Mouse (Mus musculus) lung, embryonic 16.5 days (tissue): ENCODE results near the gene Ano6. TPM values are rescaled to one million over a fixed set of nuclear protein-coding genes. Genes with fewer than 3 reads are reported as not detected.

Experiments used
- ATAC-seq: fragments of 200-750 bp; cut with Nextera tagmentation; 2 replicates; pipeline ENCODE4 v1.8.0; 2017; ENCODE audit warnings: low read depth, mild to moderate bottlenecking, moderate library complexity
- H3K27ac ChIP-seq: fragments of 300-500 bp; sonication (generic); 2 replicates; pipeline ENCODE4 v1.5.1; 2014; ENCODE audit warnings: mild to moderate bottlenecking, control low read depth, low read length
- H3K27me3 ChIP-seq: fragments of 300-500 bp; sonication (generic); 2 replicates; pipeline ENCODE4 v1.6.1; 2014; ENCODE audit warnings: low read depth, low read length, mixed read lengths; ENCODE audit not compliant: control insufficient read depth, insufficient read depth
- H3K36me3 ChIP-seq: fragments of 300-500 bp; sonication (generic); 2 replicates; pipeline ENCODE4 v1.6.1; 2014; ENCODE audit warnings: low read length; ENCODE audit not compliant: control insufficient read depth, insufficient read depth
- H3K4me1 ChIP-seq: fragments of 300-500 bp; sonication (generic); replicated peaks from 2 replicates; pipeline ENCODE4 v1.6.1; 2014; ENCODE audit warnings: low read length, mixed read lengths; ENCODE audit not compliant: control insufficient read depth, insufficient read depth
- H3K4me2 ChIP-seq: fragments of 300-500 bp; sonication (generic); 2 replicates; pipeline ENCODE4 v1.6.1; 2014; ENCODE audit warnings: low read depth, low read length, control low read depth
- H3K4me3 ChIP-seq: fragments of 300-500 bp; sonication (generic); 2 replicates; pipeline ENCODE4 v1.5.1; 2014; ENCODE audit warnings: mild to moderate bottlenecking, low read length, control low read depth
- H3K9ac ChIP-seq: fragments of 300-500 bp; sonication (generic); 2 replicates; pipeline ENCODE4 v1.6.1; 2014; ENCODE audit warnings: low read length, control low read depth
- H3K9me3 ChIP-seq: fragments of 300-500 bp; sonication (generic); 2 replicates; pipeline ENCODE4 v1.6.1; 2016; ENCODE audit warnings: low read length; ENCODE audit not compliant: control insufficient read depth
- WGBS: fragments of 180-500 bp; shearing (Covaris S2); extraction: QIAGEN DNeasy Blood & Tissue Kit; methylation state at CpG from one replicate; pipeline ENCODE4 v1.1.7; 2014; 5-methylcytosine and 5-hydroxymethylcytosine counted together
- microRNA-seq: library from miRNA; unstranded; fragments of <30 nt; microRNA quantifications from one replicate; pipeline ENCODE4, GENCODE M21; 2016
- polyA plus RNA-seq: library from polyadenylated mRNA; unstranded; fragments of >200 nt; fragmentation: Nextera tagmentation; extraction: Ambion mirVana; gene quantifications from 2 replicates; pipeline ENCODE4 v1.2.1, GENCODE M21; 2015

Ano6 gene
- polyA plus RNA-seq, 1 experiment from 2014 or later, result 53.2 TPM

DNA sequence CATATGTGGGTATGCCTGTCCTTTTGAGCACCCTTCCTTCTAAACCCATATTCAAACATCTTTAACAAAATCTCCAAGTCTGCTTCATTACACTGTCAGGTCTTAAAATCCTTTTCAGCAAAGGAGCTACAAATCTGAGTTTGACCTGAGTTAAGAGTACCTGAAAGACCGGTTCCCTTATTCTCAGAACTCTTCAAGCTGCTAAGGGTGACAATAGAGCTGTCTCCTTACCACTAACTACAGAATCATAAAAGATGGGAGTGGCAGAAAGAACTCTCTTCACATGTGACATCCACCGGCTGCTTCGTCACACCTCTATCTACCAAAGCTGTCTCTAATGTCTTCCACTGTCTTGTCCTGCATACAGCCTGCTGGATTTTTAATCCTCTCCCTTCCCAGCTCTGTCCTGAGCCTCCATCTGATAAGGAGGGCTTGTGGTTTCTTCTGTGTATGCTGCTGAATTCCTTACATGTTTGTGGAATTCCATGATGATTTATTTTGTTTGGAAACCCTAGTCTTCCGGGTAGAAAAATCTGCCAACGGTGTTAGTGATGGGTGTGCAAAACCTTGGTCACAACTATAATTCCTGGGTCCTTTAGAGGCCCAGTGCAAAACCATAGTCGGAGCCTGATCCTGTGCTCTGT is 212.4 kb downstream of the Ano6 start:
- H3K36me3 ChIP-seq, result no peaks in the 10 kb centered on the region
- H3K4me2 ChIP-seq, result 0 out of 2 replicates have a peak overlapping the region, but pooled peaks have one; percentile 3
- H3K27me3 ChIP-seq, result no peaks in the 10 kb centered on the region
- ATAC-seq, result peak; percentile 61; the same call in 1 of the 2 replicates
- no peak overlapping the region for H3K27ac ChIP-seq
- peaks cover 5% of the 10 kb centered on the region for H3K4me1 ChIP-seq
- WGBS, result 18% methylated on average over 6 of the region's 6 CpGs
- peaks cover 2% of the 10 kb centered on the region; the same call in 1 of the 2 replicates for H3K9me3 ChIP-seq
- no peak overlapping the region for H3K9ac ChIP-seq
- no peak overlapping the region for H3K4me3 ChIP-seq

DNA sequence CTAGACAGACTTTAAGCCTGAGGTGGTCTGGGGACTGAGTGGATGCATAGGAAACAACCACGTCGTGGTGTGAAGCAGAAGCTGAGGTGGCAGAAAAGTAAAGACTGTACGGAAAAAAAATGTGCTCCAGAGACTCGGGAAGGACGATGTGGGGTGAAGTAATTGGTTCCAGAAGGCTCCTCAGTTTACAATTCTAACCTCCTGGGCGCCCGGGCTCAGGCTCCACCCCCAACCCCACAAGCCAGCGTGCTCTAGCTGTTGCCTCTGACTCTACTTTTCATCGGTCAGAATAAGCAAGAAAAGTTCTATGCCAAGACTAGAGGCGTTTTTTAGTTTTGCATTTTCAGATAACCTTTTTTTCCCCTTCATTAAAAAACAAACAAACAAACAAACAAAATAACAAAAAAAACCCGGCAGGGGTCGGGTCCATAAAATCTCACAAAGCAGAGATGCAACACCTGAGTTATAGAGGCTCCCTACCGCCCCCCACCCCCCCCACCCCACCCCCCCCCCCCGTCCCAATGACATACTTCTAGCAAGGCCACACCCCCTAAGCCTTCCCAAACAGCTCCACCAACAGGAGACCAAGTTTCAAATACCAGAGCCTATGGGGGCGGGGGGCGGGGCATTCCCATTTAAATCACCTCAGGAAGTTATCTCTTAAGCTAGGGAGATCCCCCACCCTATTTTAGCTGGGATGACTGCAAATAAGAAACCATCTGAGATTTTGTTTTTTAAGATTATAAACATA is 221.2 kb downstream of the Ano6 start:
- no peak overlapping the region for H3K4me2 ChIP-seq
- H3K9ac ChIP-seq, result no peak overlapping the region
- WGBS, result 83% methylated on average over 16 of the region's 16 CpGs
- no peaks in the 10 kb centered on the region for H3K36me3 ChIP-seq
- no peaks in the 10 kb centered on the region for H3K4me1 ChIP-seq
- no peak overlapping the region for H3K4me3 ChIP-seq
- H3K27ac ChIP-seq, result no peak overlapping the region
- H3K27me3 ChIP-seq, result no peaks in the 10 kb centered on the region
- H3K9me3 ChIP-seq, result no peaks in the 10 kb centered on the region
- no peak for ATAC-seq

DNA sequence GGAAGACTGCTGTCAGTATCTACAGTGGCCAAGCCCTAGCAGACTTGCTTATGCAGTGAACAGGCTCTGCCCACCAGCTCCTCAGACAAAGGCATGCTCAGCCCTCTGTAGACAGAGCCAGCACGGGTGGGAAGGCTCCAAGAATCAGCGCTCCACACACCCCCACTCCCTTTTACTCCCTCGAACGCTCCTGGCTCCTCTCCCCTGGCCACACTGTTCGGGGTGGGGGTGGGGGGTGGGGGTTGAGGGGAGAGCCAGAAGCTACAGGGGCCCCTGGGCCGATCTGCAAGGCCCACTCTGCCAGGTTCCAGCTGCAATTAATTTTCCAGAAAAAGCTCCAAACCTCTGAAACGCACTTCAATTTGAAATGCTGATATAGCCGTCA is 221.7 kb downstream of the Ano6 start:
- Histone ChIP-seq H3K9me3 (no peaks in the 10 kb centered on the region), H3K27ac (no peak overlapping the region), H3K27me3 (no peaks in the 10 kb centered on the region), H3K4me1 (no peaks in the 10 kb centered on the region), H3K9ac (no peak overlapping the region), H3K36me3 (no peaks in the 10 kb centered on the region), H3K4me3 (no peak overlapping the region), H3K4me2 (no peak overlapping the region)
- WGBS, result 51% methylated on average over 8 of the region's 8 CpGs
- ATAC-seq, result peak; percentile 54; the same call in 1 of the 2 replicates

DNA sequence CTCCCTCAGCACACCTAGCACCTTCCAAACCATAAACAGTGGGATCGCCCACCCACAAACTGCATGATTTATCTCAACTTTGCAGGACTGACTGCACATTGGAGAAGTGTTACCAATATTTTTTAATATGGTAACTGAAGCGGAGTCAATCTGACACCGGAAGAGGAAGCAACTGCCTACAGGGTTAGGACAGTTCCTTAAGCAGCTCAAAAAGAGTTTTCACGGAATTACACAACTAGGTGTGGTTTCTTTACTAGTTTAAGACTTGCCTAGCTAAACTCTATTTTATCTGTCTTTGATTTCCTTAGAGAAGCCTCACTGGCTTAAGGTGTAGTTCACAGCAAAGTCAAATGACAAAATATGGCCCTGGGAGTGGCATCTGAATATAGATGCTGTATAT is 223.9 kb downstream of the Ano6 start:
- Histone ChIP-seq H3K9ac (no peak overlapping the region), H3K9me3 (no peaks in the 10 kb centered on the region), H3K36me3 (no peaks in the 10 kb centered on the region), H3K4me1 (no peaks in the 10 kb centered on the region), H3K4me3 (no peak overlapping the region), H3K4me2 (no peak overlapping the region), H3K27me3 (no peaks in the 10 kb centered on the region), H3K27ac (no peak overlapping the region)
- ATAC-seq, result no peak
- 84% methylated on average over 4 of the region's 4 CpGs for WGBS

DNA sequence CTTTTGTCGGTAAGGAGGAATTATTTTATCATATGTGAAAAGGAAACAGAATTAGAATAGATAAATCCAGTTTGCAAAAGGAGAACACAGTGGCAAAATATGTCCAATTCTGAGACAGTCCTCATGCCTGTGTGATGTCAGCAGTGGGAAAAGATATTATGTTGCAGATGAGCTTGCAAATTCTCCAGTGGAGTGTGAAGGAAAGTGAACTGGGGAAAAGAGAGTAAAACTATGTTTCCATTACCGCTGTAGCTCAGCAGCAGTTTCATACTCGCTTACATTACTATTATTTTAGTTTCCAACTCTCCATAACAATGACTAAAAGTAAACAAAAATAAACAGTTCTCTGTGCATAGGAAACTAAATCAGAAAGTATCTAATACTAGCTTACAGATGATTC is 229.8 kb downstream of the Ano6 start:
- ATAC-seq, result no peak
- no peaks in the 10 kb centered on the region for H3K9me3 ChIP-seq
- no peaks in the 10 kb centered on the region for H3K27me3 ChIP-seq
- no peak overlapping the region for H3K27ac ChIP-seq
- H3K4me1 ChIP-seq, result no peaks in the 10 kb centered on the region
- H3K4me2 ChIP-seq, result no peak overlapping the region
- H3K4me3 ChIP-seq, result no peak overlapping the region
- H3K9ac ChIP-seq, result no peak overlapping the region
- 87% methylated on average over 3 of the region's 3 CpGs for WGBS
- no peaks in the 10 kb centered on the region for H3K36me3 ChIP-seq

DNA sequence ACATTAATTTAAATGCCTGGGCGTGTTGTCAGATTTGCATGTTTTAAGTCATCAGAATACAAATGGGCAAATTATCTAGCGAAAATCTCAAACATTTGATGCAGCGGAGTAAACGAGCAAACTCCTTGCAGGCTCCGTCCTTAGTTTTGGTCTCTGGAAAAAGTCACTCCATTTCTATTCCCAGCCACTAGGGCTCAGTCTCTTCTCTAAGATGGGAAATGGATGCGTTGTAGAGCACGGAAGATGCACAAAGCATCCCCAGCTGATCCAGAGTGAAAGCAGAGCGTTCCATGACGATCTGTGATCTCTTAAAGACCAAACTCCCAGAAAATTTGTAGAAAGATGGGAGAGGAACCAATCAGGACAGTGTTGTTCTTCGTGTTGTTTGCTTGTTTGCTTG is 230.9 kb downstream of the Ano6 start:
- Histone ChIP-seq H3K27me3 (no peaks in the 10 kb centered on the region), H3K27ac (no peak overlapping the region)
- 53% methylated on average over 10 of the region's 10 CpGs for WGBS

More for the DNA sequence above, 230.9 kb downstream of the Ano6 start:
- ATAC-seq, result no peak
- Histone ChIP-seq H3K4me1 (no peaks in the 10 kb centered on the region), H3K9me3 (no peaks in the 10 kb centered on the region), H3K36me3 (no peaks in the 10 kb centered on the region), H3K9ac (no peak overlapping the region), H3K4me2 (no peak overlapping the region), H3K4me3 (no peak overlapping the region)

Small RNA genes within 50 kb of the gene (microRNA-seq; reads per million reads assigned to microRNA genes)
- gene Gm25070, result not detected

Other genes with a start within 250 kb of the Ano6 start
- gene Dbx2, start 134.9 kb upstream of the Ano6 start, polyA plus RNA-seq, result 0.34 TPM in 1 of 2 replicates, not detected in the other